In the genomic region with DNA sequence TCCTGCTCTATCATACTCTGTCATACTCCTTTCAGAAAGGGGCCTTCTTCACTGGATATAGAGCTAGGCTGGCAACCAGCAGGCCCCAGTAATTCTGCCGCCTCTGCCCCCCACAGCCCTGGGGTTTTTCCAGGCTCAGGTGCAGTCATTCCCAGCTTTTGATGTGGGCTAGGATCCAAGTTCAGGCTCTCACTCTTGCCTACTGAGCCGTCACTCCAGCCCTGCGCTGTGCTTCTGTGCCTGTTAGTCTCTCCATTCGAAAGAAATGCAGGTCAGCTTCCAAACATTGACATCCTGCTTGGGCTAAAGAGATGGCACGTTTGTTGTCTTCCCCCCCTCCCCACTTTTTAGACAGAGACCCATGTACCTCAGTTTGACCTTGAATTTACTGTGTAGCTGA, we compare ENCODE assay signal across 9 mouse cellular contexts. TPM values are rescaled to one million over a fixed set of nuclear protein-coding genes. Genes with fewer than 3 reads are reported as not detected.
DNase-seq lines count a peak whose midpoint lies in the region; ATAC-seq and TF ChIP-seq lines count a peak whose summit lies in the region.
"Had no signal": no experiment of that assay in that cellular context is flagged by ENCODE, and none has a peak within 500 bp of the region (broad histone marks: within the 10 kb centered on the region; RNA-seq: fewer than 3 reads in every experiment).

No protein-coding gene starts in this region.

- H3K4me1 ChIP-seq in heart, embryonic 16.5 days (ENCODE audit: control insufficient read depth, insufficient read depth, low read length), result peaks cover 27% of the 10 kb centered on the region
- peaks cover 50% of the 10 kb centered on the region for H3K4me1 ChIP-seq in E14TG2a.4 (replicated peaks; ENCODE audit: low read depth, low read length)
- H3K4me1 ChIP-seq in hindbrain, embryonic 14.5 days (replicated peaks; ENCODE audit: control insufficient read depth, insufficient read depth, low read length), result peaks cover 13% of the 10 kb centered on the region; the same call in 1 of the 2 replicates

- H3K9me3 ChIP-seq in heart, embryonic 16.5 days (replicated peaks; ENCODE audit: control insufficient read depth, low read length), result no peaks in the 10 kb centered on the region
- H3K9me3 ChIP-seq in E14TG2a.4 (ENCODE audit: low read length), result no peaks in the 10 kb centered on the region
- H3K9me3 ChIP-seq in hindbrain, embryonic 14.5 days (ENCODE audit: control insufficient read depth, low read length), result no peaks in the 10 kb centered on the region

- DNase-seq in cerebellum, adult 9-10 months, result peak; percentile 50
- no peak for DNase-seq in cerebellum, adult 11 months
- DNase-seq in heart, adult 9 months (ENCODE audit: low spot score in 2 of 2), result no peak
- DNase-seq in hindbrain, embryonic 14.5 days (ENCODE audit: low spot score), result no peak
- DNase-seq in urinary bladder, postnatal 4 days (ENCODE audit: low spot score in 2 of 2), result no peak

- no peak for TF ChIP-seq CTCF in E14TG2a.4 (conservative IDR thresholded peaks at IDR 0.05; ENCODE audit: low read length)

- H3K4me3 ChIP-seq in heart, embryonic 16.5 days (ENCODE audit: low read length), result no peak overlapping the region
- H3K4me3 ChIP-seq in E14TG2a.4 (replicated peaks; ENCODE audit: low read length), result 0 out of 2 replicates have a peak overlapping the region, but pooled peaks have one; percentile 17
- no peak overlapping the region for H3K4me3 ChIP-seq in hindbrain, embryonic 14.5 days (replicated peaks; ENCODE audit: low read length)

- no peak overlapping the region for H3K4me2 ChIP-seq in heart, embryonic 16.5 days (ENCODE audit: low read depth, low read length)
- no peak overlapping the region for H3K4me2 ChIP-seq in hindbrain, embryonic 14.5 days (replicated peaks)

- WGBS in heart, embryonic 16.5 days, result 53% methylated on average over 5 of the region's 5 CpGs
- WGBS in hindbrain, embryonic 14.5 days, result 51% methylated on average over 5 of the region's 5 CpGs

- no peak overlapping the region for H3K9ac ChIP-seq in heart, embryonic 16.5 days (ENCODE audit: low read length)
- no peak overlapping the region for H3K9ac ChIP-seq in hindbrain, embryonic 14.5 days

- no peaks in the 10 kb centered on the region for H3K36me3 ChIP-seq in heart, embryonic 16.5 days (ENCODE audit: control insufficient read depth, insufficient read depth)
- H3K36me3 ChIP-seq in E14TG2a.4 (ENCODE audit: insufficient read depth, low read length), result no peaks in the 10 kb centered on the region
- H3K36me3 ChIP-seq in hindbrain, embryonic 14.5 days (replicated peaks; ENCODE audit: control insufficient read depth, insufficient read depth), result no peaks in the 10 kb centered on the region

- peak; percentile 14; the same call in 1 of the 2 replicates for ATAC-seq in heart, embryonic 16.5 days (replicated peaks; ENCODE audit: extremely low read depth, insufficient read depth, low FRiP score)
- ATAC-seq in hindbrain, embryonic 14.5 days (ENCODE audit: low FRiP score), result 0 out of 2 replicates have a peak, but pooled peaks have one; percentile 31
- no peak for ATAC-seq in megakaryocyte progenitor cell, adult 5-6 weeks (replicated peaks; ENCODE audit: poor library complexity)
- ATAC-seq: Patski had no signal

- H3K27ac ChIP-seq in heart, embryonic 16.5 days (ENCODE audit: low read length), result peak overlapping the region; percentile 62
- peak overlapping the region; percentile 7 for H3K27ac ChIP-seq in hindbrain, embryonic 14.5 days

- no peaks in the 10 kb centered on the region for H3K27me3 ChIP-seq in heart, embryonic 16.5 days (ENCODE audit: control insufficient read depth, insufficient read depth, low read length)
- peaks cover 57% of the 10 kb centered on the region for H3K27me3 ChIP-seq in E14TG2a.4 (ENCODE audit: insufficient read depth, low read length)
- H3K27me3 ChIP-seq in hindbrain, embryonic 14.5 days (ENCODE audit: control insufficient read depth, insufficient read depth, low read length), result no peaks in the 10 kb centered on the region
- H3K27me3 ChIP-seq: Patski had no signal

RNA-seq across cellular contexts. Expression of gene Ier5, which starts 39.2 kb away (rescaled TPM):
- polyA plus RNA-seq in heart, embryonic 16.5 days (2015; fragmentation: Nextera tagmentation; extraction: Ambion mirVana), result 3.6 and 3.9 TPM in 2 replicates
- polyA plus RNA-seq in hindbrain, embryonic 14.5 days (2014; fragmentation: Nextera tagmentation; extraction: Ambion mirVana), result 10.5 and 13.0 TPM in 2 replicates
- 6.8 and 12.1 TPM in 2 replicates for total RNA-seq in megakaryocyte progenitor cell, adult 5-6 weeks (2015)
- total RNA-seq in megakaryocyte progenitor cell, adult 5-6 weeks (2017), result 5.1 and 5.7 TPM in 2 replicates
